Mouse (Mus musculus): Measurements from ENCODE around the gene Sae1. TPM values are rescaled to one million over a fixed set of nuclear protein-coding genes. Genes with fewer than 3 reads are reported as not detected.
A peak's percentile ranks its signal among the peaks of the same experiment; 100 is the strongest.
"Not testable (repeated sequence)": the region's sequence is repeated elsewhere in the genome, so short reads cannot be mapped to it uniquely, and the experiment has no call there.

Gene Sae1
- total RNA-seq, 4 experiments from 2014 or later, result 89.6 to 93.3 (median 91.9) TPM

- peak; percentile 56 to 64 for DNase-seq (ENCODE audit: low spot score in 2 of 2)
Observed at GRCm38 (mm10) chr7:16310521-16311452, 76.8 kb downstream of the Sae1 start.

GRCm38 (mm10) chr7:16310020-16310520 lies 77.5 kb downstream of the Sae1 start:
- peak; percentile 48 to 75 for DNase-seq (ENCODE audit: low spot score in 2 of 2)

- peak; percentile 63 to 75 for DNase-seq (ENCODE audit: low spot score in 2 of 2)
Observed at GRCm38 (mm10) chr7:16309318-16310019, 78.1 kb downstream of the Sae1 start.

GRCm38 (mm10) chr7:16308555-16309317 lies 78.9 kb downstream of the Sae1 start:
- no peak for DNase-seq (ENCODE audit: low spot score in 2 of 2)

GRCm38 (mm10) chr7:16308093-16308492 lies 79.5 kb downstream of the Sae1 start, which contains the start of gene Bbc3:
Bbc3 (plus strand) TSS chr7:16308393.
- DNase-seq (ENCODE audit: low spot score in 2 of 2), result not testable (repeated sequence)

GRCm38 (mm10) chr7:16307141-16307540 lies 80.5 kb downstream of the Sae1 start:
- not testable (repeated sequence) for DNase-seq (ENCODE audit: low spot score in 2 of 2)

GRCm38 (mm10) chr7:16299419-16300035 lies 88.1 kb downstream of the Sae1 start:
- DNase-seq (ENCODE audit: low spot score in 2 of 2), result peak; percentile 95

GRCm38 (mm10) chr7:16298927-16299326 lies 88.7 kb downstream of the Sae1 start:
- no peak for DNase-seq (ENCODE audit: low spot score in 2 of 2)

GRCm38 (mm10) chr7:16297616-16298015 lies 90.0 kb downstream of the Sae1 start:
- DNase-seq (ENCODE audit: low spot score in 2 of 2), result no peak

GRCm38 (mm10) chr7:16296766-16297390 lies 90.7 kb downstream of the Sae1 start:
- peak; percentile 69 to 76 for DNase-seq (ENCODE audit: low spot score in 2 of 2)

GRCm38 (mm10) chr7:16296146-16296545 lies 91.5 kb downstream of the Sae1 start:
- DNase-seq (ENCODE audit: low spot score in 2 of 2), result no peak

GRCm38 (mm10) chr7:16295321-16295900 lies 92.2 kb downstream of the Sae1 start:
- DNase-seq (ENCODE audit: low spot score in 2 of 2), result peak; percentile 70 to 79

- DNase-seq (ENCODE audit: low spot score in 2 of 2), result peak; percentile 84 to 95
Observed at GRCm38 (mm10) chr7:16294837-16295236, 92.8 kb downstream of the Sae1 start.

- DNase-seq (ENCODE audit: low spot score in 2 of 2), result no peak
Observed at GRCm38 (mm10) chr7:16294346-16294745, 93.3 kb downstream of the Sae1 start.

GRCm38 (mm10) chr7:16287791-16288190 lies 99.8 kb downstream of the Sae1 start:
- DNase-seq (ENCODE audit: low spot score in 2 of 2), result no peak

- DNase-seq (ENCODE audit: low spot score in 2 of 2), result no peak
Observed at GRCm38 (mm10) chr7:16287016-16287415, 100.6 kb downstream of the Sae1 start.

GRCm38 (mm10) chr7:16286026-16286961 lies 101.3 kb downstream of the Sae1 start, which contains the start of gene Ccdc9:
Ccdc9 (minus strand) TSS chr7:16286795.
- peak; percentile 99 for DNase-seq (ENCODE audit: low spot score in 2 of 2)

GRCm38 (mm10) chr7:16285450-16286025 lies 102.1 kb downstream of the Sae1 start:
- peak; percentile 40 to 64 for DNase-seq (ENCODE audit: low spot score in 2 of 2)

Measured in layer of hippocampus, adult 8-10 months (tissue).